Mouse (Mus musculus) lung, embryonic 14.5 days (tissue): ENCODE results near the gene Ccdc160. TPM values are rescaled to one million over a fixed set of nuclear protein-coding genes. Genes with fewer than 3 reads are reported as not detected.

Source experiments
- ATAC-seq: fragments of 200-750 bp; cut with Nextera tagmentation; 2 replicates; pipeline ENCODE4 v1.8.0; 2017; ENCODE audit warnings: mild to moderate bottlenecking, moderate TSS enrichment, moderate library complexity; ENCODE audit not compliant: insufficient read depth
- DNase-seq: peaks from one replicate; pipeline ENCODE4 v3.0.0-alpha.2; 2015
- H3K27ac ChIP-seq: fragments of 300-500 bp; sonication (generic); 2 replicates; pipeline ENCODE4 v1.5.1; 2014; ENCODE audit warnings: low read depth, mild to moderate bottlenecking, moderate library complexity
- H3K27me3 ChIP-seq: fragments of 300-500 bp; sonication (generic); 2 replicates; pipeline ENCODE4 v1.6.1; 2014; ENCODE audit warnings: low read length, control low read depth; ENCODE audit not compliant: insufficient read depth
- H3K36me3 ChIP-seq: fragments of 300-500 bp; sonication (generic); 2 replicates; pipeline ENCODE4 v1.6.1; 2014; ENCODE audit warnings: control low read depth; ENCODE audit not compliant: insufficient read depth
- H3K4me1 ChIP-seq: fragments of 300-500 bp; sonication (generic); 2 replicates; pipeline ENCODE4 v1.6.1; 2014; ENCODE audit warnings: antibody characterized with exemption, control low read depth; ENCODE audit not compliant: insufficient read depth
- H3K4me2 ChIP-seq: fragments of 300-500 bp; sonication (generic); 2 replicates; pipeline ENCODE4 v1.6.1; 2014; ENCODE audit warnings: mild to moderate bottlenecking
- H3K4me3 ChIP-seq: fragments of 300-500 bp; sonication (generic); 2 replicates; pipeline ENCODE4 v1.5.1; 2014; ENCODE audit warnings: low read depth, low read length
- H3K9ac ChIP-seq: fragments of 300-500 bp; sonication (generic); 2 replicates; pipeline ENCODE4 v1.6.1; 2014
- H3K9me3 ChIP-seq: fragments of 300-500 bp; sonication (generic); 2 replicates; pipeline ENCODE4 v1.6.1; 2016; ENCODE audit warnings: low read depth, low read length, control low read depth
- CTCF ChIP-seq: IDR thresholded peaks from 2 replicates; pipeline ENCODE4 v1.5.1; 2016; ENCODE audit warnings: antibody characterized with exemption, low read depth
- WGBS: fragments of 180-500 bp; shearing (Covaris S2); extraction: QIAGEN DNeasy Blood & Tissue Kit; methylation state at CpG from one replicate; pipeline ENCODE4 v1.1.7; 2014; 5-methylcytosine and 5-hydroxymethylcytosine counted together
- polyA plus RNA-seq: library from polyadenylated mRNA; unstranded; fragments of >200 nt; fragmentation: Nextera tagmentation; extraction: Ambion mirVana; gene quantifications from 2 replicates; pipeline ENCODE4 v1.2.1, GENCODE M21; 2014

The Ccdc160 gene
- polyA plus RNA-seq, 1 experiment from 2014 or later = 1.9 TPM

GRCm38 (mm10) chrX:52783898-52784297 lies 7.1 kb upstream of the Ccdc160 start:
- no peaks in the 10 kb centered on the region for H3K27me3 ChIP-seq
- no peak overlapping the region for H3K4me3 ChIP-seq
- no peaks in the 10 kb centered on the region for H3K36me3 ChIP-seq
- H3K27ac ChIP-seq = no peak overlapping the region
- TF ChIP-seq CTCF = no peak
- ATAC-seq (no peak), DNase-seq (no peak)
- 0 out of 2 replicates have a peak overlapping the region, but pooled peaks have one; percentile 23 for H3K4me2 ChIP-seq
- no peak overlapping the region for H3K9ac ChIP-seq
- no peaks in the 10 kb centered on the region for H3K4me1 ChIP-seq
- no peaks in the 10 kb centered on the region for H3K9me3 ChIP-seq
- WGBS = 56% methylated on average over 5 of the region's 5 CpGs

GRCm38 (mm10) chrX:52791944-52792719 lies 1.1 kb downstream of the Ccdc160 start:
- no peak overlapping the region for H3K27ac ChIP-seq
- H3K27me3 ChIP-seq = no peaks in the 10 kb centered on the region
- no peak overlapping the region for H3K9ac ChIP-seq
- no peaks in the 10 kb centered on the region for H3K9me3 ChIP-seq
- H3K4me3 ChIP-seq = no peak overlapping the region; the same call in 1 of the 2 replicates
- 23% methylated on average over 10 of the region's 10 CpGs for WGBS
- DNase-seq (peak; percentile 13), ATAC-seq (no peak)
- no peak for TF ChIP-seq CTCF
- no peaks in the 10 kb centered on the region for H3K36me3 ChIP-seq
- peak overlapping the region; percentile 58; the same call in 1 of the 2 replicates for H3K4me2 ChIP-seq
- no peaks in the 10 kb centered on the region for H3K4me1 ChIP-seq

GRCm38 (mm10) chrX:52792861-52793260 lies 1.9 kb downstream of the Ccdc160 start:
- no peak overlapping the region for H3K4me3 ChIP-seq

DNA sequence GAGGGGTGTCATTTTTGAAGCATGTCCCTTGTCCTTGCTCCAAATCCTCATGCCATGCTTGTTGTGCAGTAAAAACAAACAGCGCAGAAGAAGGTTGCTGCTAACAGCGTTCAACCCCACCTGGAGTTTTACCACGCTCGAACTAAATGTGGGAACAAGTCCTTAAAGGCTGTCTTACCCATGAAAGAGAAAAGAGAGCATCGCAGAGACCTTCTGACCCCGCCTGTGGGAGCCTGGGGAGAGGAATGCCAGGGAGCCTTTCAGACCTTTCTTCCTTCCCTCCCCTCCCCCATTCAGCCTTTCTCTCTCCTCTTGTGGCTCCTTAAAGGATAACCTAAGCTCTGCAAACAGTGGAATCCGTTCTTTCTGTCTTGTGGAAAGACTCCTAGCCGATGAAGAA lies 4.8 kb downstream of the Ccdc160 start:
- Histone ChIP-seq H3K36me3 (no peaks in the 10 kb centered on the region), H3K27me3 (no peaks in the 10 kb centered on the region), H3K4me1 (no peaks in the 10 kb centered on the region), H3K9me3 (no peaks in the 10 kb centered on the region), H3K9ac (no peak overlapping the region), H3K27ac (no peak overlapping the region), H3K4me3 (no peak overlapping the region), H3K4me2 (no peak overlapping the region)
- 12% methylated on average over 8 of the region's 8 CpGs for WGBS
- peak; percentile 1 for DNase-seq
- no peak for ATAC-seq
- TF ChIP-seq CTCF = no peak

More at GRCm38 (mm10) chrX:52792861-52793260, 1.9 kb downstream of the Ccdc160 start:
- Histone ChIP-seq H3K9me3 (no peaks in the 10 kb centered on the region), H3K27ac (no peak overlapping the region), H3K27me3 (no peaks in the 10 kb centered on the region), H3K4me2 (no peak overlapping the region), H3K36me3 (no peaks in the 10 kb centered on the region), H3K4me1 (no peaks in the 10 kb centered on the region), H3K9ac (no peak overlapping the region)
- WGBS = 20% methylated on average over 6 of the region's 6 CpGs
- DNase-seq (no peak), ATAC-seq (no peak)
- TF ChIP-seq CTCF = no peak

DNA sequence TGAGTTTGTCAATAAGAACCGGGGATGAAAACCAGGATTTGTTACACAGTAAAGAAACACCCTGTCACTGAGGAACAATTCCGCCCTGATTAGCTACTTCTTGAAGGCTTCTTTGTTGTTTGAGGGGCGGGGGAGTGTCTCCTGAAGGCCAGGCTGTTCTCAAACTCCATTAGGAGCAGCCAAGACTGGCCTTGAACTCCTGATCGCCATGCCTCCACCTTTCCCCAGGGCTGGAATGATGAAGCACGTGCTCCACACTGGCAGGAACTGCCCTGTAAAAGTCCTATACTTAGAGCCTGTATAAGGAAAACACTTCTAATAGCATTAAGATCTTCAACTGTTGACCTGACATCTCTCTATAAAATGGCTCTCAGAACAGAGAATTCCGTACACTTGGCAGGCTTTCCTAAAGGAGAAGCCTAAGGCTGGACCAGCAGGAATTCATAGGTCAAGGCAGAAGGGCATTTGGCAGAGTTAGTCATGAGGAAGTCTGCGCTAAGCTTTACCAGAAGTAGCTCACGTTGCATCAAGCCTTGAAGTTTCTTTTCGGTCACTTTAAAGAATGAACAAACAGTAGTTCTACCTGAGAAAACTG lies 6.1 kb downstream of the Ccdc160 start:
- WGBS = 47% methylated on average over 9 of the region's 9 CpGs
- DNase-seq (peak; percentile 36), ATAC-seq (no peak)
- Histone ChIP-seq H3K27ac (no peak overlapping the region), H3K9ac (no peak overlapping the region), H3K4me3 (no peak overlapping the region), H3K9me3 (no peaks in the 10 kb centered on the region), H3K4me1 (no peaks in the 10 kb centered on the region), H3K36me3 (no peaks in the 10 kb centered on the region), H3K4me2 (no peak overlapping the region), H3K27me3 (no peaks in the 10 kb centered on the region)
- no peak for TF ChIP-seq CTCF

- TF ChIP-seq CTCF = 0 out of 2 replicates have a peak, but pooled peaks have one; percentile 13
- H3K27me3 ChIP-seq = no peaks in the 10 kb centered on the region
Measured at GRCm38 (mm10) chrX:52798255-52798654, 7.3 kb downstream of the Ccdc160 start.

GRCm38 (mm10) chrX:52799566-52799965 lies 8.6 kb downstream of the Ccdc160 start:
- Histone ChIP-seq H3K4me3 (no peak overlapping the region), H3K4me2 (no peak overlapping the region), H3K9me3 (no peaks in the 10 kb centered on the region), H3K9ac (no peak overlapping the region), H3K4me1 (no peaks in the 10 kb centered on the region), H3K27ac (no peak overlapping the region), H3K27me3 (no peaks in the 10 kb centered on the region), H3K36me3 (no peaks in the 10 kb centered on the region)
- DNase-seq (peak; percentile 15), ATAC-seq (no peak)
- 27% methylated on average over 6 of the region's 6 CpGs for WGBS
- TF ChIP-seq CTCF = peak; percentile 17

More at GRCm38 (mm10) chrX:52798255-52798654, 7.3 kb downstream of the Ccdc160 start:
- H3K4me3 ChIP-seq = no peak overlapping the region
- peak; percentile 12 for DNase-seq
- no peak for ATAC-seq
- no peaks in the 10 kb centered on the region for H3K36me3 ChIP-seq
- no peaks in the 10 kb centered on the region for H3K9me3 ChIP-seq
- no peak overlapping the region for H3K4me2 ChIP-seq
- 68% methylated on average over 14 of the region's 14 CpGs for WGBS
- no peak overlapping the region for H3K9ac ChIP-seq
- H3K4me1 ChIP-seq = no peaks in the 10 kb centered on the region
- no peak overlapping the region for H3K27ac ChIP-seq
